Mouse (Mus musculus) cortical plate, adult 2 months (tissue): ENCODE measurements at regions not wholly inside any gene's neighbourhood (a gene's known extent, or its start where the extent isn't known, plus 50 kb on each side); places are given as distances from the start of the nearest gene placed in this dataset.

Experiments used
- CTCF ChIP-seq: fragments of 200-500 bp; IDR thresholded peaks from 2 replicates; pipeline ENCODE4 v1.5.1; 2011; ENCODE audit warnings: mild to moderate bottlenecking, control low read depth, low read length; ENCODE audit not compliant: insufficient read depth; ENCODE audit errors: extremely low read depth
- POLR2A ChIP-seq: fragments of 200-500 bp; IDR thresholded peaks from 2 replicates; pipeline ENCODE4 v1.6.1; 2011; ENCODE audit warnings: mild to moderate bottlenecking, low read length, control low read depth; ENCODE audit not compliant: insufficient read depth; ENCODE audit errors: extremely low read depth

- TF ChIP-seq CTCF (no peak), POLR2A (no peak)
Measured at GRCm38 (mm10) chr4:152690766-152691165, 213.1 kb upstream of the Kcnab2 start.
